Mouse (Mus musculus) heart, embryonic 10.5 days (tissue): Measurements from ENCODE around the gene Adora3. TPM values are rescaled to one million over a fixed set of nuclear protein-coding genes. Genes with fewer than 3 reads are reported as not detected.
A peak's percentile ranks its signal among the peaks of the same experiment; 100 is the strongest.

Experiments used
- DNase-seq: peaks from one replicate; pipeline ENCODE4 v3.0.0-alpha.2; 2017; ENCODE audit warnings: low spot score
- H3K27ac ChIP-seq: fragments of 300-500 bp; sonication (generic); 2 replicates; pipeline ENCODE4 v1.5.1; 2016; ENCODE audit warnings: mild to moderate bottlenecking
- H3K27me3 ChIP-seq: fragments of 300-500 bp; sonication (generic); 2 replicates; pipeline ENCODE4 v1.6.1; 2016; ENCODE audit warnings: mild to moderate bottlenecking; ENCODE audit not compliant: poor library complexity, insufficient read depth, severe bottlenecking
- H3K36me3 ChIP-seq: fragments of 300-500 bp; sonication (generic); 2 replicates; pipeline ENCODE4 v1.6.1; 2016; ENCODE audit warnings: mild to moderate bottlenecking, moderate library complexity
- H3K4me1 ChIP-seq: fragments of 300-500 bp; sonication (generic); 2 replicates; pipeline ENCODE4 v1.6.1; 2016; ENCODE audit warnings: mild to moderate bottlenecking
- H3K4me3 ChIP-seq: fragments of 300-500 bp; sonication (generic); 2 replicates; pipeline ENCODE4 v1.5.1; 2016; ENCODE audit warnings: mild to moderate bottlenecking, moderate library complexity
- H3K9me3 ChIP-seq: fragments of 300-500 bp; sonication (generic); 2 replicates; pipeline ENCODE4 v1.6.1; 2016; ENCODE audit warnings: mild to moderate bottlenecking, moderate library complexity
- WGBS: fragments of 180-500 bp; shearing (Covaris S2); methylation state at CpG from one replicate; pipeline ENCODE4 v1.1.7; 2016; 5-methylcytosine and 5-hydroxymethylcytosine counted together
- polyA plus RNA-seq: library from polyadenylated mRNA; unstranded; fragments of >200 nt; fragmentation: Nextera tagmentation; extraction: Ambion mirVana; gene quantifications from 2 replicates; pipeline ENCODE4 v1.2.1, GENCODE M21; 2016

The Adora3 gene
- polyA plus RNA-seq, 1 experiment from 2014 or later = not detected

DNA sequence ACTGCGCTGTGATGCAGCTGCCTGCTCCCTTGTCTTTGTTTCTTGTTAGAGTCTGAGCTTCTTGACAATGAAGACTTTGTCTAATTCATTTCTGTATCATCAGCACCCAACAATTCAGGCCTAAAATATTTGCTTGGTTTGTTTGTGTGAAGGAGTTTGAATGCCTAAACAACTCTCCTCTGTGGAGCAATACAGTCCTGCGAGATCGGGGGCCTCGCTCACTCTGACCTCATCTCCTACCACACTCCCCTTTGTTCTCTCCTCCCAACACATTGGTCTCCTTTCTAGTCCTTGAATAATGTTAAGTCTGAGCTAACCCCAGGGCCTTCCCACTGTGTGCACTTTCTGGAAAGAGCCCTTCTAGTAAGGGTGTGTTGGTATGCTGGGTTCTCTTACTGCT lies 15.9 kb upstream of the Adora3 start:
- DNase-seq = no peak
- Histone ChIP-seq H3K27me3 (peaks cover 9% of the 10 kb centered on the region; the same call in 1 of the 2 replicates), H3K4me3 (no peak overlapping the region), H3K9me3 (no peaks in the 10 kb centered on the region), H3K27ac (no peak overlapping the region), H3K4me1 (no peaks in the 10 kb centered on the region), H3K36me3 (no peaks in the 10 kb centered on the region)
- 83% methylated on average over 4 of the region's 4 CpGs for WGBS

DNA sequence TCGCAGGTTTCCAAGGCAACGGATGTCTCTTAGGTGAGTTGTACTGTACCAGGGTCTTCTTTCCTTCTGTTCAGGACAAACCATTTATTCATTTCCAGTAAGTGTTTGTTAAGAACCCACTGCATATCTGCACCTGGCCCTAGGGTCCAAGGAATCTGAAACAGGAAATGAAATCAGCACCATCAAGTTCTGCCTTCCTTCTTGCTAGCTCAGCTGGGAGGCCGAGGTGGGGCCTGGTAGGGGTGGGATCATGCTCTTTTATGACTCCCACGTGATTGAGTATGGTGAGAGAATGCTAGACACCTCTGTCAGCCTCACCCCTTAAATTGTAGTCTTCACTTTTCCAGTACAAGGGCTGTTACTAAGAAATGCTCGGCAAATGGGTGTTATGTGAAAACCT lies 13.1 kb upstream of the Adora3 start:
- Histone ChIP-seq H3K36me3 (no peaks in the 10 kb centered on the region), H3K27ac (no peak overlapping the region), H3K27me3 (peaks cover 9% of the 10 kb centered on the region; the same call in 1 of the 2 replicates), H3K4me1 (no peaks in the 10 kb centered on the region), H3K9me3 (no peaks in the 10 kb centered on the region), H3K4me3 (no peak overlapping the region)
- 69% methylated on average over 5 of the region's 5 CpGs for WGBS
- DNase-seq = no peak

DNA sequence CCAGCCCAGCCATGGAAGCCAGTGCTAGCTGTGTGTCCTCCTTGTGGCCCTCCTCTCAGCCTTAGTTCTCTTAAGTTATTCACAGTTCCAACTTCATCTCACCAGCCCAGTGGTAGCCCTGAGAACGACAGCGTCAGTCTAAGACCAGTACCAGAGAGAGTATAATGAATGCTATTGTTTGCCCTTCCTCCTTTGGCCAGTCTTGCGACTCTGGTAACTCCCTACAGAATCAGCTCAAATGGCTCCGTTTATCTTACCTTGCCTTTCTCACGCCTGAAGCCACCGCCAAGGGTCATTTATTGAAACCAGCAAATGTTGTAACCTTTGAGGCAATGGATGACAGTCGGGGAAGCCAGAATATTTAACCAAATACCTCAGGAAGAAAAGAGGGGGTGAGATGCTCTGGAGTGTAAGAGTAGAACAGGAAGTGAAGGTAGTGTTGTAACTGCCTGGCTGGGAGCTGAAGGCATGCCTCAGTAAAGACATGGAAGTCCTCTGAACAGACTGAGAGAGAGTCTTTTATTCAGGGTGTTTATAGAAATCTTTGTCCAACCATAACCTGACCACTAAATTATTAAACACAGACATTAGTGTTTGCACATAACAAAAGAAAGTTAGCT lies 8.8 kb upstream of the Adora3 start:
- Histone ChIP-seq H3K4me3 (no peak overlapping the region), H3K27ac (no peak overlapping the region), H3K27me3 (0 out of 2 replicates have a peak, but pooled peaks cover 4% of the 10 kb centered on the region), H3K4me1 (no peaks in the 10 kb centered on the region), H3K36me3 (no peaks in the 10 kb centered on the region), H3K9me3 (no peaks in the 10 kb centered on the region)
- peak; percentile 69 for DNase-seq
- 55% methylated on average over 7 of the region's 7 CpGs for WGBS

DNA sequence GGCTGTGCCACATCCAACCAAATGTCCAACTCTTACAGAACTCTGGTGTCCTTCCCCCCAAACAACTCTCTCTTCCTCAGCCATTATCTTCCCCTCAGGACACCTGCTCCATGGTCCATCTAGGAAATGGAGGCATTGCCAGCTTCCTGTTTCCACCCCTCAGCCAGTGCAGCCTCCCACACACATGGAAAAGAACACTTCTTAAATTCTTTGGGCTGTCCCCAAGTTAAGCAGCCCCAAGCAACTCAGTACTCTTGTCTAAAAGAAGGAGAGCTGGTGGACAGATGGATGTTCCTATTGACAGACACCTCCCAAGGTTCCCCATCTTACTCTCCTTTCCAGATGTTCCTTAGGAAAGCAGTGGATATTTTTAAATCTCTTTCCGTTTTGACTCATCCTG lies 6.5 kb upstream of the Adora3 start:
- peak; percentile 47 for DNase-seq
- WGBS = 67% methylated on average over 1 of the region's 1 CpGs

DNA sequence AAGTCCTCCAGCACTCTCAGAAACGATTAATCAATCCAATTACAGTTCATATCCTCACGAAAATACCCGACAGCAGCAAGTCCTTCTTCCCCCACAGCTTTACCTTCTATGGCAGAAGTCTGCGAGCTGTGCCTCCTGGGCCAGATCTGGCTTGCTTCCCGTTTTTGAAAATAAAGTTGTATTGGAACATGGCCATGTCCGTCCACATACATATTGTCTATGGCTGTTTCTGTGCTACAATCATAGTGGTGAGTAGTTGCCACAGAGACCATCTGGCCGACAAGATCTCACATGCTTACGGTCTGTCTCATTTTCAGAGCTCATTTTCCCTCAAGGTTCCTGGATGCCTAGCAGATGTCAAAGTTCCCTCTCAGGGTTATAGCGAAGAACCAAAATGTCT lies 5.5 kb upstream of the Adora3 start:
- Histone ChIP-seq H3K4me1 (peaks cover 8% of the 10 kb centered on the region; the same call in 1 of the 2 replicates), H3K36me3 (no peaks in the 10 kb centered on the region), H3K27ac (no peak overlapping the region), H3K9me3 (no peaks in the 10 kb centered on the region), H3K27me3 (0 out of 2 replicates have a peak, but pooled peaks cover 4% of the 10 kb centered on the region), H3K4me3 (no peak overlapping the region)
- DNase-seq = peak; percentile 42
- 82% methylated on average over 9 of the region's 9 CpGs for whole genome bisulfite sequencing

More for the DNA sequence above, 6.5 kb upstream of the Adora3 start:
- no peak overlapping the region for H3K27ac ChIP-seq
- H3K9me3 ChIP-seq = no peaks in the 10 kb centered on the region
- no peak overlapping the region for H3K4me3 ChIP-seq
- H3K36me3 ChIP-seq = no peaks in the 10 kb centered on the region
- H3K27me3 ChIP-seq = 0 out of 2 replicates have a peak, but pooled peaks cover 4% of the 10 kb centered on the region
- peaks cover 8% of the 10 kb centered on the region; the same call in 1 of the 2 replicates for H3K4me1 ChIP-seq

DNA sequence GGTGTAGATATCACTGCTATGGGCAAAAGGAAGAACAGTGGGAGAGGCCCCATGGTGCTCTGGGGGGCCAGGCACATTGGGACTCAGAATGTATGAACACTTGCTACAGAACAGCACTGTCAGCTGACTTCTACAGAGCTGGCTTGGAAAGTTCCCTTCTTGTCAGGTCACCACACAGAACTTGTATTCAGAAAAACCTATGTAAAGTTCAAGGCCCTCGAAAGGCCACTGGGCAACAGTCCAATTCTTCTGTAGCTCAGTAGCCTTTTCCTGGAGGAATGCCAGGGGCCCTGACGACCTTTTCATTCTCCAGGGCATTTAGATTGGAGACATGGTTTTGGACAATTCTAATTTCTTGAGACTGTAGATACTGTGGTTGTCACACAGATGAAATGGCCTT lies 2.5 kb upstream of the Adora3 start:
- Histone ChIP-seq H3K9me3 (no peaks in the 10 kb centered on the region), H3K27ac (no peak overlapping the region), H3K4me1 (peaks cover 21% of the 10 kb centered on the region), H3K27me3 (0 out of 2 replicates have a peak, but pooled peaks cover 4% of the 10 kb centered on the region), H3K4me3 (no peak overlapping the region), H3K36me3 (no peaks in the 10 kb centered on the region)
- WGBS = 45% methylated on average over 2 of the region's 2 CpGs
- peak; percentile 74 for DNase-seq

DNA sequence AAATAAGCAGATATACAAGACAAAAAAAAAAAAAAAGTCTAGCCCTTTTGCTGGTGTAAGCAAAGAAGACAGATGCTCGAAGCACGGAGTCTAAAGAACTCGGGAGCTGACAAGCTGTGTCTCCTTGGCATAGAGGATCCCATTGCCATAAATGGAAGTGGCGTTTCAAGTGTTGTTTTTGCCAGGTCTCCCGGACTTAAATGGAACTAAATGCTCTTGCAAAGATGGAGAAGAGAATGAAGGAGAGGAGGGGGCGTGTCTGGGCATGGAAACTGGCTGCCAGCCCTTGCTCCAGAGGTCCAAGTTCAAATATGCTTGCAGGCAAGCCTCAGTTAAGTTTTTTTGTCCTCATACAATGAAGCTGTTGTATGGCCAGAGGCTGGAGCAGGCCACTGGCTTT lies 1.4 kb downstream of the Adora3 start:
- DNase-seq = no peak
- Histone ChIP-seq H3K4me3 (no peak overlapping the region), H3K9me3 (no peaks in the 10 kb centered on the region), H3K27me3 (no peaks in the 10 kb centered on the region), H3K27ac (peak overlapping the region; percentile 29), H3K36me3 (no peaks in the 10 kb centered on the region), H3K4me1 (peaks cover 28% of the 10 kb centered on the region)
- 30% methylated on average over 6 of the region's 6 CpGs for WGBS

DNA sequence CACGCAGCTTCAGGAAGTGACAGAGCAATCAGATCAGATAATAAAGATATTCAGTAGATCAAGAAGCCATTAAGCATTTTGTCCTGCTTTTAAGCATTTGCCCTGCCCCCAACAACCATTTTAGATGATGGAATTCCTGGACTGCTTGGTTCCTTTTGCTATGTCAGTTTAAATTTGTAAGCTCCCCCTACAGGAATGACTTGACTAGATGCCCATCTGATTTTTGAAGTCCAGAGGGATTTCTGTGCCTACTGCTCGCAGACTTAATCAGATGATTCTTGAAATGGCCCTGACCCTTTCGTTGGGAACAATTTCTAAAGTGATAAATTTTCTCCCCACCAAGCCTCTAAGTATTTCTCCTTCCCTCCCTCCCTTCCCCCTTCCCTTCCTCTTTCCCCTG lies 1.9 kb downstream of the Adora3 start:
- DNase-seq = no peak
- H3K4me3 ChIP-seq = no peak overlapping the region
- H3K9me3 ChIP-seq = no peaks in the 10 kb centered on the region
- no peaks in the 10 kb centered on the region for H3K27me3 ChIP-seq
- WGBS = 33% methylated on average over 3 of the region's 3 CpGs
- no peaks in the 10 kb centered on the region for H3K36me3 ChIP-seq
- H3K27ac ChIP-seq = peak overlapping the region; percentile 29
- H3K4me1 ChIP-seq = peaks cover 28% of the 10 kb centered on the region

DNA sequence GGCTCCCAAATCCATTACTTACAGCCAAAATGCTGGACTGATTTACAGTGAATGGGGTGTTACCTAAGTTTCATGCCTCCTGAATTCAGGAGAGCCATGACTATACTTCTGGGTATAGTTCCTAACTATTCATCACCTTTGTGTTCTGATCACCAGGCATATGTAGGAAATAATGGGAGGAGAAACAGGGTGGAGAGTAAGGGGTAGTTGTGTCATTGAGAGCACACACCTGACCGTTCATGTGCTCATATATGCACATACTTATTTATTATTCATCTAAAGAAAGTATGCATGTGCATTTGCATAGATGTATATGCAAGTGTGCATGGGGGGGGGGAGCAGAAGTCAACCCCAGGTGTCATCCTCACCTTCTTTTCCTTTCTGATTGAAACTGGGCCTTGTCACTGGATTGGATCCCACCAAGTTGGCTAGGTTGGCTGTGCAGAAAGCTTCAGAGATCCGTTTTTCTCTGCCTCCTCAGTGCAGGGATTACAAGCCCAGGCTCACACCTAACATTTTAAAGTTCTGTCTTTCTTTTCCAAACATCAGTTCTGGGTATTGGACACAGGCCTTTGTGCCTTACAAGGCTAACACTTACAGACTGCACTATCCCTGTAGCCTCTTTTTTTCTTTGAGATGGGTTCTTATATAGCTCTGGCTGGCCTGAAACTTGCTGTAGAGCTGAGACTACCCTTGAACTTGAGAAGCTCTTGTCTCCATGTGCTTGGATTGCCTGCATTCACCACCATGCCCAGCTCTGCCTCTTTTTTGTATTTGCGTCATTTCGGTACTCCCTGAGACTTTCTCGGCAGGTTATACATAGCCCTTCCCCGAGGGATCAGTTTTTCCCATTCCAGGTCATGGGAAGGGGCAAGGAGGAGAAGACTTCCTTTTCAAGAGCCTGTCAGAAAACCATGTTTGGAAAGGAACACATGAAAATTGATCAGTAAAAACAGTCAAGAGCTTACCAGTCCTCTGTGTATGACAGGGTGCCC lies 3.1 kb downstream of the Adora3 start:
- H3K4me1 ChIP-seq = peaks cover 20% of the 10 kb centered on the region
- H3K27ac ChIP-seq = no peak overlapping the region
- WGBS = 80% methylated on average over 6 of the region's 6 CpGs
- no peaks in the 10 kb centered on the region for H3K9me3 ChIP-seq
- H3K27me3 ChIP-seq = peaks cover 4% of the 10 kb centered on the region; the same call in 1 of the 2 replicates
- no peaks in the 10 kb centered on the region for H3K36me3 ChIP-seq
- DNase-seq = no peak
- H3K4me3 ChIP-seq = no peak overlapping the region

DNA sequence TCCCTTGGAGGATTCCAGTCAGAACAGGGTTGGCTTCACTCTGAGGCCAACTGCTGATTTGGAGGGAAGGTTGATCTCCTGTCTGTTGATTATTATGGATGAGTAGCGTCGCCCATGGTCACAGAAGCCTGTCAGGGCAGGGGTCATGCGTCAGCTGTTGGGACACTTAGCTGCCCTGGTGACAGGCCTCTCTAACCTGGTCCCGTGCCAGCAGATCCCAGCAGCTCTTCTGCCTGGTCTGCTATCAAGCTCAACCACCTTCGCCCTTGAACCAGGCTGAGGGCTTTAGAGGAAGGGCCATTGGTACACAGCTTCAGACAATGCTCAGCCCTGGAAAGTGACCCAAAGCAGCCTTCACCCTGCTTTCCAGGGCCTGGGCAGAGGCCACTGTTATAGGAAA lies 5.4 kb downstream of the Adora3 start:
- 50% methylated on average over 5 of the region's 5 CpGs for WGBS
- no peak for DNase-seq
- Histone ChIP-seq H3K4me1 (peaks cover 20% of the 10 kb centered on the region), H3K27me3 (peaks cover 4% of the 10 kb centered on the region; the same call in 1 of the 2 replicates), H3K4me3 (no peak overlapping the region), H3K36me3 (no peaks in the 10 kb centered on the region), H3K27ac (no peak overlapping the region), H3K9me3 (no peaks in the 10 kb centered on the region)

DNA sequence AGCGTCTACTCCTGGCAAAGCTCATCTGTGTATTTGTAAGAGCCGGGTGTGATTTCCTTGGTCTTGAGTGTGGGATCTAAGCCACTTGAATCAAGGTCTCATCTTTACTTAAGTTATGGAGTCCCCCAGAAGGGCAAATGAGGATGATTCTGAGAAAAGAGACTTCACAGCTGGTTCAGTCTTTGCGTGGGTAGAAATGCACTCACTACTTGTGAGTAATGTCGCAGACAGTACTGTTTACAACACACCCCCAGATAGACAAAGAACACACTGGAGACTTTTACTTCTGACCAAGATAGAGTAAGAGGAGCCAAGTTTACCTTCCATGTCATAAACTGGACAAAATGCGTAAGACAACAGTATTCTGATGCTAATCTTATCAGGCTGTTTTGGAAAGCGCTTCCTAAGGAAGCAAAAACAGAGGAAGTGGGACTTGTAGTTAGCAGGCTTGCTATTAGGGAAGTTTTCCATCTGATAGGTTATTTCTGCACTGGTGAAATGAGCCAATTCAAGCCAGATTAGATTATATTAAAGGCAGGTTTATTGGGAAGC lies 6.7 kb downstream of the Adora3 start:
- DNase-seq = no peak
- peaks cover 4% of the 10 kb centered on the region; the same call in 1 of the 2 replicates for H3K27me3 ChIP-seq
- peaks cover 12% of the 10 kb centered on the region for H3K4me1 ChIP-seq
- no peak overlapping the region for H3K27ac ChIP-seq
- H3K4me3 ChIP-seq = no peak overlapping the region
- H3K9me3 ChIP-seq = no peaks in the 10 kb centered on the region
- 78% methylated on average over 6 of the region's 6 CpGs for WGBS
- no peaks in the 10 kb centered on the region for H3K36me3 ChIP-seq

DNA sequence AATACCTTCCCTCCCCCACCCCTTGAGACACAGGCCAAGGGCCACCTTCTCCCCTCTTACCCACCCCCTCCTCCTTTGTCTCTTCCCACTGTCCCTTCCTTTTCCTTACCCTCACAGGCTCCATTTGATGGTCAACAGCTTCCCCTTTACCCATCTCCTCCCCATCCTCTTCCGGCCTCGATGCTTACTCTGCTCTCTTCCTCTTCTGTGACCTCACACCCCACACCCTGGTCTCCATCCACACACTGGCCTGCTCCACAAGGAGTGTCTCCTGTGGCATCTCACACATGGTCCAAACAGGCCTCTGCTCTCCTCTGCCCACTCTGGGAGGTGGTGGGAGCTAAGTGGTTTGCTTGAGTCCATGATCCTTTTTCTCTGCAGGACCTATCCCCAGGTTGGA lies 7.3 kb downstream of the Adora3 start:
- Histone ChIP-seq H3K36me3 (no peaks in the 10 kb centered on the region), H3K4me1 (peaks cover 8% of the 10 kb centered on the region), H3K27me3 (peaks cover 4% of the 10 kb centered on the region; the same call in 1 of the 2 replicates), H3K27ac (no peak overlapping the region), H3K9me3 (no peaks in the 10 kb centered on the region), H3K4me3 (no peak overlapping the region)
- 74% methylated on average over 2 of the region's 2 CpGs for whole genome bisulfite sequencing
- peak; percentile 57 for DNase-seq

DNA sequence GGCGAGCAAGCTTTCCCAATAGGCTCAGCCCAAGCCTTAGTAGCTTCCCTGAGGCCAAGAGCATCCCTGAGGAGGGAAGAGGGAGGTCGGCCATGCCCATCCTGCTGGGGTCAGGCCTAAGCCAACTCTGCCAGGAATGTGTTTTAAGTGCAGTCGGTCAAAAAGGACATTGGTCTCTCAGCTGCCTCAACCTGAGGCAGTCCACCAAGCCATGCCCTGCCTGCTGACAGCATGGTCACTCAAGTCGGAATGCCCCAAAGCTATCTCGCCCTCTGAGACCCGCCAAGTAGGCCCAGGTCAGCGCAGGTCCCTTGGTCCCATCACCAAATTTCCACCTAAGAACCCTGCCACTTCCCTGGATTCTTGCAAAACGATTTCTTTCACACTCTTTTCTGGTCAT lies 8.1 kb downstream of the Adora3 start:
- no peak for DNase-seq
- WGBS = 78% methylated on average over 8 of the region's 8 CpGs

More for the DNA sequence above, 8.1 kb downstream of the Adora3 start:
- Histone ChIP-seq H3K27ac (no peak overlapping the region), H3K4me3 (no peak overlapping the region), H3K36me3 (no peaks in the 10 kb centered on the region), H3K9me3 (no peaks in the 10 kb centered on the region), H3K4me1 (peaks cover 7% of the 10 kb centered on the region), H3K27me3 (peaks cover 4% of the 10 kb centered on the region; the same call in 1 of the 2 replicates)
